Mouse (Mus musculus): ENCODE data around the gene Xpot. TPM values are rescaled to one million over a fixed set of nuclear protein-coding genes. Genes with fewer than 3 reads are reported as not detected.

The Xpot gene
- polyA plus RNA-seq, 1 experiment from 2014 or later, result 28.7 TPM

GRCm38 (mm10) chr10:121585056-121585790 is 40.9 kb downstream of the Xpot start:
- Histone ChIP-seq H3K27me3 (ENCODE audit: control insufficient read depth, insufficient read depth, low read length) (no peaks in the 10 kb centered on the region), H3K9me3 (ENCODE audit: control insufficient read depth, low read length) (no peaks in the 10 kb centered on the region), H3K4me1 (ENCODE audit: control insufficient read depth in 2 of 2, insufficient read depth in 2 of 2, low read length in 2 of 2) (peaks cover 3 to 12% of the 10 kb centered on the region in 2 experiments), H3K27ac (replicated peaks in 1 of 2; ENCODE audit: control insufficient read depth in 1 of 2, insufficient read depth in 1 of 2, low read depth in 2 of 2, low read length in 2 of 2) (no peak overlapping the region; a peak in 1 of 4 replicates), H3K4me3 (ENCODE audit: control insufficient read depth in 1 of 2, insufficient read depth in 1 of 2, low read depth in 1 of 2, low read length in 2 of 2) (peak overlapping the region in 1 of 2 experiments; percentile 85; a peak in 2 of 4 replicates), H3K36me3 (ENCODE audit: control insufficient read depth, insufficient read depth, low read length) (peaks cover 52% of the 10 kb centered on the region), H3K9ac (ENCODE audit: low read length) (peak overlapping the region; percentile 95), H3K4me2 (ENCODE audit: low read length) (peak overlapping the region; percentile 89)
- ATAC-seq (ENCODE audit: insufficient number of reproducible peaks, insufficient read depth, low FRiP score, low read depth), result no peak
- 78% methylated on average over 20 of the region's 20 CpGs for WGBS

DNA sequence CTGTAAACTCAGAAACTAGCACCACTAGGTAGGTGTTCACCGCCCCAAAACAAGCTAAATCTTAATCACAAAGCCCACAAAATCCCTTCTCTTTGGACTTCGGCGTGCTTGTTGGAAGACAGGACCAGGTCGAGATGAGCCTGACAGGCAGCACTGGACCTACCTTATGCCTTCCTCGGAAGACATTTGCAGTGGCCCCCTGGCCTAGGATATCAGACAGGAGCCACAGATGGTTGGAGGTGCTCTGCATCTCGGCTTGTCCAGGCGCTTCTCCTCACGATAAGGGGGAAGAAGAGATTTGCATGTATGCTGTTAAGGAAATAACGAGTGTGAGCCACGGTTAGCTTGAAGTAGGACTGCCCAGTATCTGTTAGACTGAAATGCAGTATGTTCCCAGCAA is 42.1 kb downstream of the Xpot start:
- H3K4me2 ChIP-seq (ENCODE audit: low read length), result no peak overlapping the region
- H3K9me3 ChIP-seq (ENCODE audit: control insufficient read depth, low read length), result no peaks in the 10 kb centered on the region
- H3K27me3 ChIP-seq (ENCODE audit: control insufficient read depth, insufficient read depth, low read length), result no peaks in the 10 kb centered on the region
- H3K27ac ChIP-seq (replicated peaks in 1 of 2; ENCODE audit: control insufficient read depth in 1 of 2, insufficient read depth in 1 of 2, low read depth in 2 of 2, low read length in 2 of 2), result no peak overlapping the region
- ATAC-seq (ENCODE audit: insufficient number of reproducible peaks, insufficient read depth, low FRiP score, low read depth), result no peak
- H3K4me3 ChIP-seq (ENCODE audit: control insufficient read depth in 1 of 2, insufficient read depth in 1 of 2, low read depth in 1 of 2, low read length in 2 of 2), result no peak overlapping the region
- 92% methylated on average over 10 of the region's 10 CpGs for WGBS
- no peak overlapping the region for H3K9ac ChIP-seq (ENCODE audit: low read length)
- H3K4me1 ChIP-seq (ENCODE audit: control insufficient read depth in 2 of 2, insufficient read depth in 2 of 2, low read length in 2 of 2), result peaks cover 3 to 12% of the 10 kb centered on the region in 2 experiments
- H3K36me3 ChIP-seq (ENCODE audit: control insufficient read depth, insufficient read depth, low read length), result peaks cover 46% of the 10 kb centered on the region

DNA sequence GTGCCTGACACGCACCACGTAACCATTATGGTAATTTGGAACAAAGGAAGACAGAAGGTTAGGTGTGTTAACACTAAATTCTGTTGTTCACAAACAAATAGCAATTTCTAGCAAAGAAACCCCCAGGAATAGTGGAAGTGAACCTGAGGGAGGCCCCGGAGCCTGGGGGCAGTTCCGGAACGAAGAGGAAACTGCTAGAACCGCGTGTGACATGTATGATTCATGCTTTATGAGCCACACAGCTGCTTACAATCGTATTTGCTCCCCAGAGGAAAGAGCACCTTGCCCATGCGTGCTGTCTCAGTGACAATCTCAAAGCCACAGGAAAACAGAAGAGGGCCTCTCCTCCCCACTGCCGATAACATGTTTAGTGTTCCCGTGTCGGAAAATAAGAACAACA is 43.1 kb downstream of the Xpot start:
- peaks cover 47% of the 10 kb centered on the region for H3K36me3 ChIP-seq (ENCODE audit: control insufficient read depth, insufficient read depth, low read length)
- 93% methylated on average over 12 of the region's 12 CpGs for WGBS
- H3K27ac ChIP-seq (replicated peaks in 1 of 2; ENCODE audit: control insufficient read depth in 1 of 2, insufficient read depth in 1 of 2, low read depth in 2 of 2, low read length in 2 of 2), result no peak overlapping the region

DNA sequence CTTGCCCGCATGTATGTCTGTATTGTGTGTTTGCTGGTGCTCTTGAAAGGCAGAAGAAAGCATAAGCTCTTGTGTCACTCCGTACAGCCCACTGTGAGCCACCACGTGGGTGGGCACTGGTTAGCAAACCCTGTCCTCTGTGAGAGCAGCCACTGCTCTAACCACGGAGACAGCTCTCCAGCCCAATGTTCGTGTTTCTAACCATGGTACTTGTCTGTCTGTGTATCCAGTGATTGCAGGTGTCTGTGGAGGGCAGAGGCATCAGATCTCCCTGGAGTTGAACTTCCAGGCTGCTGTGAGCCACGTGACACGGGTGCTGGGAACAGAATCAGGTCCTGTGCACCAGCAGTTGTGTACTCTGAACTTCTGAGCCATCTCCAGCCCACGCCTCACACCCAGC is 43.8 kb downstream of the Xpot start:
- Histone ChIP-seq H3K9ac (ENCODE audit: low read length) (no peak overlapping the region), H3K27me3 (ENCODE audit: control insufficient read depth, insufficient read depth, low read length) (no peaks in the 10 kb centered on the region), H3K4me2 (ENCODE audit: low read length) (no peak overlapping the region), H3K9me3 (ENCODE audit: control insufficient read depth, low read length) (no peaks in the 10 kb centered on the region), H3K4me3 (ENCODE audit: control insufficient read depth in 1 of 2, insufficient read depth in 1 of 2, low read depth in 1 of 2, low read length in 2 of 2) (no peak overlapping the region), H3K4me1 (ENCODE audit: control insufficient read depth in 2 of 2, insufficient read depth in 2 of 2, low read length in 2 of 2) (peaks cover 3 to 9% of the 10 kb centered on the region in 2 experiments), H3K27ac (replicated peaks in 1 of 2; ENCODE audit: control insufficient read depth in 1 of 2, insufficient read depth in 1 of 2, low read depth in 2 of 2, low read length in 2 of 2) (no peak overlapping the region), H3K36me3 (ENCODE audit: control insufficient read depth, insufficient read depth, low read length) (peaks cover 50% of the 10 kb centered on the region)
- 95% methylated on average over 8 of the region's 8 CpGs for WGBS
- no peak for ATAC-seq (ENCODE audit: insufficient number of reproducible peaks, insufficient read depth, low FRiP score, low read depth)

More for the DNA sequence above, 43.1 kb downstream of the Xpot start:
- Histone ChIP-seq H3K4me3 (ENCODE audit: control insufficient read depth in 1 of 2, insufficient read depth in 1 of 2, low read depth in 1 of 2, low read length in 2 of 2) (no peak overlapping the region), H3K4me1 (ENCODE audit: control insufficient read depth in 2 of 2, insufficient read depth in 2 of 2, low read length in 2 of 2) (peaks cover 3 to 12% of the 10 kb centered on the region in 2 experiments), H3K27me3 (ENCODE audit: control insufficient read depth, insufficient read depth, low read length) (no peaks in the 10 kb centered on the region), H3K9me3 (ENCODE audit: control insufficient read depth, low read length) (no peaks in the 10 kb centered on the region), H3K9ac (ENCODE audit: low read length) (no peak overlapping the region), H3K4me2 (ENCODE audit: low read length) (no peak overlapping the region)
- ATAC-seq (ENCODE audit: insufficient number of reproducible peaks, insufficient read depth, low FRiP score, low read depth), result no peak

DNA sequence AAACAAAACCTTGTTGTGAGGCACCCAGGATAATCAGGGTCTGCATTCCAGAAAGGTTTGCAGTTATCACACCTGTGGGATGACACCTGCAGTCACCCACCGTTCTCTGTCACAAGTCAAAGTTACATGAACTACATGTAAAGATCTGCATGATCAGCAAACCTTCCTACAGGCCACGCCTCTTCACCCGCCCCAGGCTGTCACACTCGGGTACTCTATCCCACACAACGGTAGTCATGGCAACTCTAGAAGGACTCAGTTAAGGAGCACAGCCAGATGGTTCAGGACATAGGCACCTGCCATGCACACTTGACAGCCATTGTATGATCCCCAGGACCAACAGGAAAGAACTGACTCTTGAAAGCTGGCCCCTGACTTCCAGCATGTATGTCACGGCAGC is 44.7 kb downstream of the Xpot start:
- no peak for ATAC-seq (ENCODE audit: insufficient number of reproducible peaks, insufficient read depth, low FRiP score, low read depth)
- peaks cover 3 to 9% of the 10 kb centered on the region in 2 experiments for H3K4me1 ChIP-seq (ENCODE audit: control insufficient read depth in 2 of 2, insufficient read depth in 2 of 2, low read length in 2 of 2)
- peaks cover 50% of the 10 kb centered on the region for H3K36me3 ChIP-seq (ENCODE audit: control insufficient read depth, insufficient read depth, low read length)
- WGBS, result 78% methylated on average over 6 of the region's 6 CpGs
- no peaks in the 10 kb centered on the region for H3K9me3 ChIP-seq (ENCODE audit: control insufficient read depth, low read length)
- H3K4me3 ChIP-seq (ENCODE audit: control insufficient read depth in 1 of 2, insufficient read depth in 1 of 2, low read depth in 1 of 2, low read length in 2 of 2), result no peak overlapping the region
- H3K4me2 ChIP-seq (ENCODE audit: low read length), result no peak overlapping the region
- no peaks in the 10 kb centered on the region for H3K27me3 ChIP-seq (ENCODE audit: control insufficient read depth, insufficient read depth, low read length)
- H3K9ac ChIP-seq (ENCODE audit: low read length), result no peak overlapping the region
- H3K27ac ChIP-seq (replicated peaks in 1 of 2; ENCODE audit: control insufficient read depth in 1 of 2, insufficient read depth in 1 of 2, low read depth in 2 of 2, low read length in 2 of 2), result no peak overlapping the region

DNA sequence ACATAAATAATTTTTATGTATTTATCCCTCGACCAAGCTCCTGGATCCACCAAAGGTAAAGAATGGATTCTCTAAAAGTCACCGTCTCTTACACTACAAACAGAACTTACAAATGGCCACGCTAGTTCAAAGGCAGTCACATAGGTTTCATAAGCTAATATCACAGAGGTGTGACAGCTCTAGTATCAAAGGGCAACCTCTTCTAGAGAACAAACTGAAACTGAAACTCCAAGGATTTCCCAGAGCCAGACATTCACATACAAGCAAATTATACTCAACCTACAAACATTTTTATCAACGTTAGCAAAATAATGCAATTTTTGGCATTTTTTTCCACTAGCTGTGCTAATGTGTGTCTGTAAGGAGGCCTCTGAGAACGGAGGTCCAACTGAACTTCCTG is 45.8 kb downstream of the Xpot start:
- Histone ChIP-seq H3K27ac (replicated peaks in 1 of 2; ENCODE audit: control insufficient read depth in 1 of 2, insufficient read depth in 1 of 2, low read depth in 2 of 2, low read length in 2 of 2) (no peak overlapping the region), H3K4me1 (ENCODE audit: control insufficient read depth in 2 of 2, insufficient read depth in 2 of 2, low read length in 2 of 2) (peaks cover 3 to 4% of the 10 kb centered on the region in 2 experiments), H3K27me3 (ENCODE audit: control insufficient read depth, insufficient read depth, low read length) (no peaks in the 10 kb centered on the region), H3K9me3 (ENCODE audit: control insufficient read depth, low read length) (no peaks in the 10 kb centered on the region), H3K4me3 (ENCODE audit: control insufficient read depth in 1 of 2, insufficient read depth in 1 of 2, low read depth in 1 of 2, low read length in 2 of 2) (no peak overlapping the region), H3K36me3 (ENCODE audit: control insufficient read depth, insufficient read depth, low read length) (peaks cover 61% of the 10 kb centered on the region), H3K4me2 (ENCODE audit: low read length) (no peak overlapping the region), H3K9ac (ENCODE audit: low read length) (no peak overlapping the region)
- no peak for ATAC-seq (ENCODE audit: insufficient number of reproducible peaks, insufficient read depth, low FRiP score, low read depth)
- WGBS, result 95% methylated on average over 5 of the region's 5 CpGs

DNA sequence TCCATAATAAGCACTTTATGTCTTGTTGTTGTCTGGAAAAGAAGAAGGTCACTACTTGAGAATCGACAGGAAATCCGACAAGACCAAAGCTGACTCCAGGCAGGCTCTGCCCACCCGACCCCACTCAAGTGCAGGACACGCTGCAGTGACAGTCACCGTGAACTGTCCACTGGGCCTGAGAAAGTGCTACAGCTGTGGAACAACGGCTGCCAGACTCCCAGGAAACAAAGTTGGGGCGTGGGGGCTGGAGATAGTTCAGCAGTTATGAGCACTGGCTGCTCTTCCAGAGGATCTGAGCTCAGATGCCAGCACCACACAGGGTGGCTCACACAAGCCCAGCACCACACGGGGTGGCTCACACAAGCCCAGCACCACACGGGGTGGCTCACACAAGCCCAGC is 49.8 kb downstream of the Xpot start:
- no peaks in the 10 kb centered on the region for H3K9me3 ChIP-seq (ENCODE audit: control insufficient read depth, low read length)
- ATAC-seq (ENCODE audit: insufficient number of reproducible peaks, insufficient read depth, low FRiP score, low read depth), result no peak
- peaks cover 55% of the 10 kb centered on the region for H3K36me3 ChIP-seq (ENCODE audit: control insufficient read depth, insufficient read depth, low read length)
- H3K4me1 ChIP-seq (ENCODE audit: control insufficient read depth in 2 of 2, insufficient read depth in 2 of 2, low read length in 2 of 2), result no peaks in the 10 kb centered on the region
- no peak overlapping the region for H3K27ac ChIP-seq (replicated peaks in 1 of 2; ENCODE audit: control insufficient read depth in 1 of 2, insufficient read depth in 1 of 2, low read depth in 2 of 2, low read length in 2 of 2)
- H3K4me2 ChIP-seq (ENCODE audit: low read length), result no peak overlapping the region
- no peak overlapping the region for H3K4me3 ChIP-seq (ENCODE audit: control insufficient read depth in 1 of 2, insufficient read depth in 1 of 2, low read depth in 1 of 2, low read length in 2 of 2)
- 79% methylated on average over 9 of the region's 9 CpGs for WGBS
- H3K27me3 ChIP-seq (ENCODE audit: control insufficient read depth, insufficient read depth, low read length), result no peaks in the 10 kb centered on the region
- H3K9ac ChIP-seq (ENCODE audit: low read length), result no peak overlapping the region

Measured in heart, embryonic 14.5 days (tissue).